Mouse (Mus musculus) lung, postnatal 0 days (tissue): Measurements from ENCODE around the gene Gnat3.

Source experiments
- CTCF ChIP-seq: IDR thresholded peaks from 2 replicates; pipeline ENCODE4 v1.5.1; 2016; ENCODE audit warnings: antibody characterized with exemption, mild to moderate bottlenecking
- EP300 ChIP-seq: IDR thresholded peaks from 2 replicates; pipeline ENCODE4 v1.6.1; 2016; ENCODE audit warnings: antibody characterized with exemption, mild to moderate bottlenecking, control low read depth

GRCm38 (mm10) chr5:18013196-18013595, 50.8 kb downstream of the Gnat3 start:
- TF ChIP-seq CTCF (no peak), EP300 (no peak)
